Mouse (Mus musculus): ENCODE measurements around the gene Pex5.

Gene Pex5

DNA sequence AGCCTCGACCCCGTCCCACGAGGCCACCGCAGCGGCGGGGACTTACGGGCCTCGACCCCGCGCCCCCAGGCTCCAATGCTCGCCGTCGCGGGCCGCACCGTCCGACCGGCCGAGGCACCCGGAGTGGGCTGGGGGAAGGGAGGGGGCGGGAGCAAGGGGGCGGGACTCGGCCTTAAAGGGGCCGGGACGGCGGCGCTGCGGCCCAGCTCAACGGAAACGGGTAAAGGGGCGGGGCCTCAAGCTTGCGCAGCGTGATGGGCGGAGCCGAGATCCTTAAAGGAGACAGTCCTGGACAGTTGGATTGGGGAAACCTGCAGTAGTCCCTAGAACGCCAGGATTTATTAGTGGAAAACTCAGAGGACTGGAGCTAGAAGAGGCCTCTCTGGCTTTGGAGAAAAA, at the start of gene Pex5:
Pex5 (minus strand) TSS at position 141 of the 399 bp plus-strand sequence.
- peak; percentile 97 for DNase-seq (ENCODE audit: low spot score)

DNA sequence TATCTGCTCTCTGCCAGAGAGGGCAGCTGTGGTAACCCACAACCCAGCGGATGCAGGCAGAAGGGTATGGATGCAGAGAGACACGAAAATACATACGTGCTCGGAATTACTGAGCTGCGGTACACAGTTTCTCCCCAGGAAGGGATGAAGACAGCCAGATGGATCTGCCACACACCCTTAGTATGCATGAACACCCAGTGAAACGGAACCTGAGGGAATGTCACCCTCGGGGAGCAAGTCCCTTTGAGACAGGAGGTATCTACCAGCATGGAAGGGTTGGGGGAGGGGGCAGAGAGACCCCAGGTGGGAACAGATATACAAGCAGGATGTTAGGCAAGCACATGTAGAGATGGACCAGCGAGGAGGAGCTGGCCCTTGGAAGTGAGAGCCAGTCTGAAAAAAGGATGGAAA, 49.0 kb upstream of the Pex5 start:
- DNase-seq (ENCODE audit: low spot score) = no peak

DNA sequence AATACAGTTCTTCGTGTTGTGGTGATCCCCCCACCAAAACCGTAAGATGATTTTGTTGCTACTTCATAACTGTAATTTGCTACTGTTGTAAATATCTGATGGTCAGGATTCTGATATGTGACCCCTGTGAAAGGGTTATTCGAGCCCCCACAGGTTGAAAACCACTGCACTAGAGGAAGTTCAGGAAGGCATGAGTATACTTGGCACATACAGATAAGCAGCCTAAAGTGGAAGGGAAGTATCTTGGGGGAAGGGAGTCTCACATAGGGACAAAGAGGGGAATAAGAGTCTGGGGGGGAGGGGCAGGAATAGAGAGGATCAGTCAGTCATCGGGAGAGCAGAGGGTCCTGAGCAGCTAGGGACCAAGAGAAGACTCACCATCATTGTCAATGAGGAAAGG, 44.5 kb upstream of the Pex5 start:
- DNase-seq (ENCODE audit: low spot score) = no peak

DNA sequence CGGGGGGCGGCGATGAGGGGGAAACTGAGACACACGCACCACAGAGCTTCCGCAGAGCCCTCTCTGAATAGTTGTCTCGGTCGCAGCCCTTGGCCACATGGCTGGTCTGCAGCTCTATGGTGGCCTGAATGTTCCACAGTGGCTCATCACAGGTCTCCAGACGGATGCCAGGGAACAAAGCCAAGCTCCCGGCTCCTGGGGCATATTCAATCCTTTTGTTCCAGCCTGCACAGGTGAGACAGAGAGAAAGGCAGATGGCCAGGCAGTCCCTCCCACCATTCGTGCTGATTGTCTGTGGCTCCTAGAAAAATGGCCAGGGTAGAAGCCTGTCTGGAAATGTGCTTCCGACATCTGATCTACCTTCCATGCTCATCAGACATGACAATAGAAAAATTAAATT, 43.6 kb upstream of the Pex5 start:
- DNase-seq (ENCODE audit: low spot score) = no peak

DNA sequence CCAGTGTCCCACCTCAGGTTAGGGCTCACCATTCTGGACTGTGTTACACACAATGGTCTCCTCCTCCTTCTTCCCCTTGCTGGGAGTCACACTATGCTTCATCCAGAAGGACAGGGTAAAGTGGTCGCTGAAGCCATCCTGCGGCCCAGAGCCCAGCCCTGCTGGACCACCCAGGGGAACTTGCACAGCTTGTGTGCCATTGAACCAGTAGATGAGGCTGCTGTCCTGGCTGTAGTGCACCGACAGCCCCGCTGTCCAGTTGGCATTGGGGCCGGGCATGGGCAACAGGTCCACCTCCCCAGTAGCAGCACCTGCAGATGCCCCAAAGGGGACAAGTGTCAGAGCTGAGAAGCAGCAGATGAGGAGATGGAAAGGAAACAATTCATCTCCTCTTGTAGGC, 43.0 kb upstream of the Pex5 start:
- no peak for DNase-seq (ENCODE audit: low spot score)

DNA sequence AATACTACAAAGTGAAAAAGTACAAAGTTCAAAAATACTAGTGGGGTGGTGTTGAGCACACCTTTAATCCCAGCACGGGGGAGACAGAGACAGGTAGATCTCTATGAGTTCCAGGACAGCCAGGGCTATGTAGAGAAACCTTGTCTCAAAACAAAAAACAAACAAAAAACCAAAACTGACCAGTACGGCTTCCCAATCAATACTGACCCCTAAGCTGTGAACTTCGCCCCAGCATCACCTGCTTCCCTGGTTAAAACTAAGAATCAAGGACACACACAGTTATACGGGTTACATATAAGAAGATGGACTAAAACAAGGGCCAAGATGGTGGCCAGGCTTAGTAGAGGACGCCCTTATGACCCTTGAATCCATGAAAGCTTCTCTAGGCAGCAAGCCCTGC, 41.4 kb upstream of the Pex5 start:
- DNase-seq (ENCODE audit: low spot score) = no peak

DNA sequence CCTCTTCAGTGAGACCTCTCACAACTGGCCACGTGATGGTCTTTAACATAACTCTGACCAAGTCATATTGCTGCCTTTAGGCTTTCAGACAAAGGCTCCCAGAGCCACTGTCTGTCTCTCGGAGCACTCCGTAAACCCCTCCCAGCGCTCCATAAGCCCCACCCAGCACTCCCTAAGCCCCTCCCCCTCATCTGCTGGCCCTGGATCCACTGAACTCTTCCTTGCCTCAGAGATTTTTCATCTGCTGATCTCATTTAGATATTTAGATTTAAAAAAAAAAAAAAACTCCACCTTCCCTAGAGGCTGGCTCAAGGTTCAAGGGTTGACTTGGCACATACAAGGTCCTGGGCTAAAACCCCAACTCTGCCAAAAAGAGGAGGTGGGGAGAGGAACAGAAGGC, 38.9 kb upstream of the Pex5 start:
- DNase-seq (ENCODE audit: low spot score) = peak; percentile 37

DNA sequence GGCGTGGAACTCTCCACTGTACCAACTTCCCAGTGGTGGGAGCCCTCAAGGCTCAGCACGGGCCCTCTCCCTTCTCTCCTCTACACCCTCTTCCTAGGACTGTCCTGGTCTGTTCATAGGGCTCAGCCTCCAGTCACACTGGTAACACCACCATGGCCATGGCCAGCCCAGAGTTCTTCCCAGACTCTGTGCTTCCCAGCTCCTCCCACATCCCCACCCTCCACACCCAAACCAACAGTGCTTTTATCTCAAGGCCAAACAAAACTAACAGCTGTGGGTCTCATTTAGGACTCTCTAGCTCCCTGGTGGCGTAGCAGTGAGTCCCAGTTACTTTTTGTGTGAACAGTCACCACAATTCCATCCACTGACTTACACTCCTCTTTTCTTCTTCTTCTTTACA, 37.1 kb upstream of the Pex5 start:
- no peak for DNase-seq (ENCODE audit: low spot score)

DNA sequence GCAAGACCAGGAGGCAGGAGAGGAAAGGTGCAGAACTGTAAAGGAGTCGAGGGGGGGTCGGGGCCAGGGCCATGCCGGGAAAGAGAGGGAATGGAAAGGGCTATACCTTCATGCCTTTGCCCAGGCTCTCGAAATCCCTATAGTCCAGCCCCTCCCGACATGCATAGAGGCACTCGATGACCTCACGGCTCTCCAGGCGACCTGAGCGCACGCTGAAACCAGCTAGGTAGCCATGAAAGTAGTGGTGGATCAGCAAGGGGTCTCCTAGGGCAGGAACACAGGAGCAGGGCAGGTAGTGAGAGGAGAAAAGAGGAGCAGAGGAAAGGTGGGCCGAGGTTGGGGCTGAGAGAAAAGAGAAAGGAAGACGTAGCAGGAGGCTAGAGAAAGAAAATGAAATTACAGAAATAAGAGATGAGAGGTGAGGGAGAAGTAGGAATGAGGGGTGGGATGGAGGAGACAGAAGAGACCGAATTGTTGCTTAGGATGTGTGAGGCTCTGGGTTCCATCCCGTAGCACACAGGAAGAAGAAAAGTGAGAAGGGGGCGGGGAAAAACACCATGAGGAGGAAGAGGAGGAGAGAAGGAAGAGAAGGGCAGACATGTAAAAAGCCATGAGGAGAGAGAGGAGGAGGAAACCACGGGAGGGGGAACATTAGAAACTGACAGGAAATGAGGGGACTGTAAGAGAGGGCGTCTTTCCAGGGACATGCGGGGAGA, 35.0 kb upstream of the Pex5 start:
- no peak for DNase-seq (ENCODE audit: low spot score)

DNA sequence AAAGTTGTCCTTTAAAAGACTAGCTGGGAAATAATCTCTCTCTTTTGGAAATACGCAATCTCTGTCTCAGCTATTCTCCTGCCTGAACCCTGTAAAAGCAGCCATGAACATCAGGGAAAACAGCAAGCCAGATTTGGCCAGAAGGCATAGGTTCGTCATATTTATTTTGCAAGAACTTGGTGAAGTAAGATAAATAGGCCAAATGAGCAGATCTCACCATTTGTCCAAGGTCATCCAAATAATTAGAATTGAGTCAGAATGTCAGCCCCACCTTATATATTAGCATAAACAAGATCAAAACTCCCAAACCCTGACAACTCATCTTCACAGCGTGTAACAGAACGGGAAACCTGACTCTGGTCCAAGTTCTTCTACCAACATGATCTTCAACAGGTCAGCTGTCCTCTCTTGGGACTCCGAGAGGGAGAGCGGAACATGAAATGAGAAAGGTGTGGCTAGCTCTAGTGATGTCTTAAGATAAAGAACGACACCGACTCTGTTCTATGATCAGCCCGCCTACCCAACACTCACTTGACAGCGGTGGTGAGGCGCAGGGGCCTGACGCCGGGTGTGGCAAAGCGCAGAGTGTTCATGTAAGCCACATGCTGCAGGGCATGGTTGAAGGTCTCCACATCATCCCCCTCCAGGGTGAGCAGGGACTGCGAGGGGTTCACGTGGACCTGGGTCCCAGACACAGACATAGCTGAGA, 34.2 kb upstream of the Pex5 start:
- DNase-seq (ENCODE audit: low spot score) = no peak

DNA sequence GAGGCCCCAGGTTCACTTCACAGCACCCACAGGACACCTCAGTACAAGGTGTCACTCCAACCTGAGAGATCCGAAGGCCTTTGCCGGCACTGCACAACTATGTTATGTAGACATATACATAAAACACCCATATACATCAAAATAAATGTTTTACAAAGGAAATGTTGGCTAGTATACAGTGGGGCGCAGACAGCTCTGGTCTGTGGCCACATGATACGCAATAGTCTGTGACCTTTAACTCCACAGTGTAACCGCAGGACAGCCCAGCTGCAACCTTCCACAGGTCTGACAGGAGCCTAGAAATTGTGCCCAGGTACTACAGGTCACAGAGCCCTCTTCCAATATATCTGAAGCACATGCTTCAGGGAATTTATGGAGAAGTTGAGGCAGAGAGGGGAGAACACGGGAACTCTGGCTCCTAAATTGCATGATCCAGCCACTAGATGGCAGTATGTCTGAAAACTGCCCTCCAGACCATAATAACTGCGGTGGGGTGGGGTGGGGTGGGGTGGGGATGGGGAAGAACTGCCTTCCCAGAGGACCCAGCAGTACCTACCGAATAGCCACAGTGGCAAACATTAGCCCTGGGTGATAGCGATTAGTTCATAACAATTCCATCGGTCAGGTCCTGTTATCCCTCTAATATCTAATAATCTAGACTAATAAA, 33.5 kb upstream of the Pex5 start:
- DNase-seq (ENCODE audit: low spot score) = peak; percentile 36

DNA sequence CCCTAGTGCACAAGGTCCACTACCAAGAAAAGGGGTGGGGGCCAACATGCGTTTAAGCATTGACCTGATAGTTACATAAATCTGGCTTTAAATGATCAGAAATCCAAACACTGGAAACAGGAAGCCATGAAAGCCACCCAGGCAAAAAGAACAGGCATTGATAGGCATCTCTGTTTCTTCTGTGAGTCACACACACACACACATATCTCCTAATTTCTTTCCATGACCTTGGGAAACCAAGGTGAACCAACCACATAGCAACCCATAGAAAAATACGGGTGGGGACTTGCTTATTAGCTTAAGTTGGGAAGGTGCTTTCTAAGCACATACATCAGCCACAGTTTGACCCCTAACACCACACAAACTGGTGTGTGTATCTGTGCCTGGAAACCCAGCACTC, 32.5 kb upstream of the Pex5 start:
- DNase-seq (ENCODE audit: low spot score) = no peak

DNA sequence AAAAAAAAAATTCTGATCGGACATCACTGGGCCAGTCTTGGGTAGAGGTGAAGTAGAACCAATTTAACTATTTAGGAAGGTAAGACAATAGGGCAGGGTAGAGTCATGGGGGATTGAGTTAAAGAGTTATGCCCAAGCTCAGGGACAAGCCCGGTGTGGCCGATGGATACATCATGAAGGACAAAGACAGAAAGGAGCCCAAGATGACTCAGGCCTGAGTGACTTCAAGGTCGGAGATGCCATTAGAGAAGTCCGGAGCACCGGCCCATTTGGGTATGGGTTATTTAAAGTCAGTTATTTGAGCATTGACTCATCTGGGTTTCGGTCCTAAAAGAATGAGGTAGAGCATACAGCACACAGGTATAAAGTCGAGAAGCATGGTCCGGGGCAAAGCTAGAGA, 31.6 kb upstream of the Pex5 start:
- no peak for DNase-seq (ENCODE audit: low spot score)

DNA sequence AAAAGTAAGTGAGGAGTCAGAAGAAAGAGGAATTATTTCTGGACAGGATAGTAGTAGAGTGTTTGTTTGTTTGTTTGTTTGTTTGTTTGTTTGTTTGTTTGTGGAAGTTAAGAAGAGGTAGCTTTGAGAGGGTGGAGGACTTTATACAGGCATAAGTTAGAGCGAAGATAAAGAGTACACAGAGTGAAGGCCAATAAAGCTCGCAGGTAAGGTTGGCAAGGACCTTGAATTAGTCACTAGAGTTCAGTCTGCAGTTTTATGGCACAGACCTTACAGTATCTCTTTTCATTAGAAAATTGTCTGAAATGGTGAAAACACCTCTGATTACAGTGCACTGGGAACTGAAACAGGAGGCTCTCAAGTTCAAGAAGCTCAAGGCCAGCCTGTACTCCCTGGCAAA, 31.2 kb upstream of the Pex5 start:
- DNase-seq (ENCODE audit: low spot score) = no peak

DNA sequence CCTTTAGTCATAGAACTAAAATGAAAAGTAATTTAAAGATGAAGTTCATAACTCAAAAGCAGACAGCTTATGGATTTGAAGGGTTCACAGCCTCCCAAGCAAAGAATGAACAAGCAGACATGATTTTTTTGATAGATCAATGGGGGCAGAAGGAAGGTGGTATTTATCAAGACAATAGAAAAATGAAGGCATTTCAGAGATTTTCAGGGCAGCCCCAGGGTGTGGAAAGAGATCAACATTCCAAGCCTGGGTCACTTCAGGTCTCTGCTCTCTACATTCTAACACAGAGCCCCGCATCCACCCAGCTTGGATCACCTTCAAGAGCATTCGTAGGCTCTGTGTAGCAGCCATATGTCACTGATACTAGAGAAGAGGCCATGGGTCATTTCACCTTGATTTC, 28.5 kb upstream of the Pex5 start:
- DNase-seq (ENCODE audit: low spot score) = no peak

DNA sequence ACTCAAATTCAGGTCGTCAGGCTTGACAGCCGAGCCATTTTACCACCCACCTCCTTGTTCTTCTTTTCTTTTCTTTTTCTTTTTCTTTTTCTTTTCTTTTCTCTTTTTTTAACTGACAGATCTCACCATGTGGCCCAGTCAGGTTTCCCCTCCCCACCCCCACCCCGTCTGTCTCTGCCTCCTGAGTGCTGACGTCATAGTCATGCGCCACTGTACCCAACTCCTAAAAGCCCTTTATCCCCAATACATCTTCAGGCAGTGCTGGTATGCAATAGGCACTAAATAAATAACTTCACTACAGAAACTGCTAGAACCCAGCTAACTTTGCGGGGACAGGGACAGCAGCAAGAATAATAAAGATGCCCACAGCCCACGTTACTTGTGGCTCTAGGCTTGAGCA, 21.4 kb upstream of the Pex5 start:
- no peak for DNase-seq (ENCODE audit: low spot score)

DNA sequence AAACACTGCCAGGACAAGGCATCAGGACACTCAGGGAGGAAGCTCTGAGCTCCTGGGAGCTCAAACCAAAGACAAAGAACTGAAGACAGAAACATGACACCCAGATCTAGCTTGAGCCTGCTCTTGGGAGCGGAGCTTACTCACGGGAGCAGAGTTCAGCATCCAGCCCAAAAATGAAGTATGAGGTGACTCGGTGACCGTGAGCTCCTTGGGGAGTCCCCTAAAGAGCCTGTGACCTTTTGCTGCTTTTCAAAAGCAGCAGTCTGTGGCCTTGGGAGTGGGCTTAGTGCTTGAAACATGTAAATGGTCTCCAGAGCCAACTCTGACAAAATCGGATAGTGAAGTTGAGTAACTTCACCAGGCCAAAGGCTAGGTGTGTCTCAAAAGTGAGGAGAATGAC, 20.3 kb upstream of the Pex5 start:
- no peak for DNase-seq (ENCODE audit: low spot score)

DNA sequence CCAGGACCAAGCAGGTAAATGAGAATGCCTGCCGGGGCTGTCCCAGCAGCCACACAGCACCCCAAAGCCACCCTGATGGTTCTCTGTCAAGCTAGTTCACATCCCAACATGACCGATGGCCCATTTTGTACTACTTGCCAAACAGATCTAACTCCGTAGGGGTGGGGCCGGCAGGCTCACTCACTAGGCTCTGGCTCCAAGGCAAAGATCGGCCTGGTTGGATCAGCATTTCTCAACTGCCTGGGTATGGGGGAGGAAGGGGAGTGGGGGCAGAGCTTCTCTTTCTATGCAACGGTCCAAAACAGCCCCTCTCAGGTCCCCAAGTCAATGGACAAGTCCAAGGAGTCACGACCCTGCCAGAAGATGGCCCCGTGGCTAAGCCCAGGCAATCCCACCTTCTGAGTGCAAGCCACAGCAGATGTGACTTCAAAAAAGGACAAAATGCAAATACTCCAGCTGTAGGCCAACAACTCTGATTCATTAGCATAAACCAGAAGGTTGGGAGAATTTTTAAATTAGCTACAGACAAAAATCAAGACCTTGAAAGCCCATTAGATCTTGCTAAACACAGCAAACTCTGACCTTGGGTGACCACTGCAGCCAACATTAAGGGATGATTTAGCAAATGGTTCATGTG, 18.9 kb upstream of the Pex5 start:
- no peak for DNase-seq (ENCODE audit: low spot score)

DNA sequence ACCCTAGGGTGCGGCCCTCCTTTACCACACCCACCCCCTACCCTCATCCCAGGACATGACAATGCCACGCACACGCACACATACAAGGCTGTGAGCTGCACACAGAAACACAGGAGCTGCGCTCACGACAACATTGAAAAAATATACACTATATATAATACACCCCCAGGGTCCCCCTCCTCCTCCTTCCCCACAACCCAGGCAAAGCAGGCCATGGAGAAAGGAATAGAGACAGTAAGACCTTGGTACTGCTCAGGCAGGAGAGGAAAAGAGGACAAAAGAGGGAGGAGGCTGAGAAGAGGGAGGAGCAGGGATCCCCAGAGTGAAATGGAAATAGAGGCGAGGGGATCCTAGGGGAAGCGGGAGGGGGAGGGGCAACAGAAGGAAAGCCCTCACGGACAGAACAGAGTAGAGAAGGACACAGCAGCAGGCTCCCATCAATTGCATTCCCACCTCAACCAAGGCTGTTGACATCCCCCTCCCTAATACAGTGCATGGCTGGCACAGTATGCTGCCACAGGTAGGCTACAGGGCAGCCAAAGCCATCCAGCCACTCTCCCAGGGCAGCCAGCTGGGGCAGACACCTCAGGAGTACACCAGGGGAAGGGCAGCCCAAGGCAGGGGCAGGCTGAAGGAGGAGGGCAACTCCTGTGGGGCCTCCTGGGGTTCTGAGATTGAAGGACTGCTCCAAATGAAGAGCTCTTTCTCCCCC, 16.1 kb upstream of the Pex5 start:
- peak; percentile 19 for DNase-seq (ENCODE audit: low spot score)

DNA sequence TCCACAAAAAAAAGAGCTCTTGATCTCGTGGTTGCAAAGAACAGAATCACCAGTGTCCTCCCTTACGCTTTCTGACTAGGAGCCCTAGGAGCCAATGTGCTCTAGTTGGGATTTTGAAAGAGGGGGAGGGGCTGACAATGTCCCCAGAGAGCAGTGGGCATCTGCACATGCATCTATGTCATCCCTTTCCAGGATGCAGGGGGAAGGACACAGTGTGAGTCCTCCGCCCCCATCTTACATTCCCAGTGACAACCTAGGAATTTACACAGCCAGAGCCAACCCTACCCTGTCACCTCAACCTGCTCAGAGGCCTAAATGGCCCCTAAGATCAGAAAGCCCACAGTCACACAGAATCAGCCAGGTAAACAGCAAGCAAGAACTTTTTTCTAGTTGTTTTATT, 15.5 kb upstream of the Pex5 start:
- DNase-seq (ENCODE audit: low spot score) = no peak

DNA sequence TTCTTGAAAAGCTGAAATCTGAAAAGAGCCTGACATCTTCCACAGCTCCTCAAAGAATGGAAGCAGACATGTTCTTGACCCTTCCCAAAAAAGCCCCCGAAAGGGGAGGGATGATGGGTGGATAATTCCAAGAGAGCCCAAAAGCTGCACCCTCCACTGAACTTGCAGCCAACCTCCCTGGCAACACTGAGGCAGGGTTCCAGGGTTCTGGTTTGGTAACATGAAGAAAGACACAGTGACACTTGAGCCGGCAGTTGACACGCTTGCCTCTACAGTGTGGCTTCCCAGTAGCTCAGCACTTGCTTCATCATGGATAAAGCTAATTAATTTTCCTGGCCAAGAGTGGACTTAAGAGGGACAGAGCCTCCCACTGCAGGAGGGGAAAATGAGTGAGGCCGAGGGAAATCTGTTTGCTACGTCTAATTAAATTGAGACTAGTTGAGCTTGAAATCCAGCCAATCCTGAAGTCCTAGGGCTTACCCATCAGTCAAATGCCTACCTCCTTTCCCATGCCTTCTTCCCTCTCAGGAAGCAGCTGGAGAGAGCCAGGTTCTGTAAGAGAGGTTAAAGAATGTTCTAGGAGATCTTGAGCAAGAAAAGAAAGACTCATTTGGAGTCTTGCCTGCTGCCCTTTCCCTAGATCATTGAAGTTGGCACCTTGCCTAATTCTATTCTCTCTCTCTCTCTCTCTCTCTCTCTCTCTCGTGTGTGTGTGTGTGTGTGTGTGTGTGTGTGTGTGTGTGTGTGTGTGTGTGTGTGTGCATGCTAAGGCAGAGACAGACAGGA, 13.1 kb upstream of the Pex5 start:
- no peak for DNase-seq (ENCODE audit: low spot score)

DNA sequence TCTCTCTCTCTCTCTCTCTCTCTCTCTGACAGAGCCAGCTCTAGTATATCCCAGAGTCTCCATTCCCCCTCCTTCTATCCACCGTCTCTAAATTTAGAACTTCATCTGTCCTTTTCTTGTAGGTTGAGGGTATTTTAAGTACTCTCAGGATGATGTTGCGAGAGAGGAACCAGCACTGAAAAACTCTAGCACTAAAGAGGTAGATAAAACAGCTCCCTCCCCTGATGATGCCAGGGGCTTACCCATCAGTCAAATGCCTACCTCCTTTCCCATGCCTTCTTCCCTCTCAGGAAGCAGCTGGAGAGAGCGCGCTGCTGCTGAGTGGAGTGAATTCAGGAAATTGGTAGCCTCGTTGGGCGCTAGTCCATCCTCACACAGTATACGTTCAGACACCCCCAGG, 12.4 kb upstream of the Pex5 start:
- no peak for DNase-seq (ENCODE audit: low spot score)

Data from retina, embryonic 14.5 days (tissue).